In genomic region chr8:84641578-84642361, GRCm38 (mm10) we compare ENCODE assay signal across 18 mouse cellular contexts. TPM values are rescaled to one million over a fixed set of nuclear protein-coding genes. Genes with fewer than 3 reads are reported as not detected.
A peak's percentile ranks its signal among the peaks of the same experiment; 100 is the strongest.
DNase-seq lines count a peak whose midpoint lies in the region; ATAC-seq and TF ChIP-seq lines count a peak whose summit lies in the region.
"Had no signal": no experiment of that assay in that cellular context is flagged by ENCODE, and none has a peak within 500 bp of the region (broad histone marks: within the 10 kb centered on the region; RNA-seq: fewer than 3 reads in every experiment).

No protein-coding gene starts in this region.

- peaks cover 15% of the 10 kb centered on the region for H3K4me1 ChIP-seq in liver, adult 2 months (ENCODE audit: control insufficient read depth, insufficient read depth, low read length)
- H3K4me1 ChIP-seq in ES-Bruce4 (ENCODE audit: control insufficient read depth, insufficient read depth, low read length), result peaks cover 2% of the 10 kb centered on the region
- H3K4me1 ChIP-seq in midbrain, embryonic 15.5 days, result peaks cover 12% of the 10 kb centered on the region

- peak overlapping the region; percentile 72 for H3K27ac ChIP-seq in liver, adult 2 months (replicated peaks; ENCODE audit: insufficient read depth, low read depth, low read length)
- H3K27ac ChIP-seq in ES-Bruce4 (ENCODE audit: insufficient read depth, low read length), result peak overlapping the region; percentile 1
- no peak overlapping the region for H3K27ac ChIP-seq in midbrain, embryonic 15.5 days
- H3K27ac ChIP-seq: hindbrain, postnatal 0 days; neural tube, embryonic 13.5 days had no signal

- H3K9ac ChIP-seq in liver, adult 2 months (ENCODE audit: low read depth, low read length), result no peak overlapping the region
- peak overlapping the region; percentile 5 for H3K9ac ChIP-seq in ES-Bruce4 (ENCODE audit: low read depth, poor library complexity, severe bottlenecking)
- no peak overlapping the region for H3K9ac ChIP-seq in midbrain, embryonic 15.5 days
- H3K9ac ChIP-seq: forebrain, postnatal 0 days; neural tube, embryonic 13.5 days had no signal

- peak; percentile 37 for ATAC-seq in megakaryocyte progenitor cell, adult 5-6 weeks (replicated peaks; ENCODE audit: poor library complexity)
- no peak for ATAC-seq in frontal cortex, adult (ENCODE audit: low TSS enrichment)
- no peak for ATAC-seq in midbrain, embryonic 15.5 days (replicated peaks)
- ATAC-seq: forebrain, postnatal 0 days; hindbrain, postnatal 0 days; midbrain, embryonic 16.5 days had no signal

- WGBS in liver, adult 2 months, result 89% methylated on average over 1 of the region's 1 CpGs
- WGBS in midbrain, embryonic 15.5 days, result 84% methylated on average over 1 of the region's 1 CpGs

- H3K4me3 ChIP-seq in liver, adult 2 months (ENCODE audit: insufficient read depth, low read depth, low read length), result no peak overlapping the region
- no peak overlapping the region for H3K4me3 ChIP-seq in ES-Bruce4 (ENCODE audit: low read depth, low read length)
- no peak overlapping the region for H3K4me3 ChIP-seq in midbrain, embryonic 15.5 days
- H3K4me3 ChIP-seq: erythroblast, embryonic 14.5 days; neural tube, embryonic 13.5 days had no signal

- H3K9me3 ChIP-seq in ES-Bruce4 (replicated peaks; ENCODE audit: control insufficient read depth, insufficient read depth, low read length, poor library complexity, severe bottlenecking), result no peaks in the 10 kb centered on the region
- H3K9me3 ChIP-seq in midbrain, embryonic 15.5 days, result no peaks in the 10 kb centered on the region
- H3K9me3 ChIP-seq: G1E; neural tube, embryonic 13.5 days had no signal

- no peak overlapping the region for H3K4me2 ChIP-seq in midbrain, embryonic 15.5 days
- H3K4me2 ChIP-seq: neural tube, embryonic 13.5 days had no signal

- TF ChIP-seq EP300 in ES-Bruce4 (IDR thresholded peaks at IDR 0.05; ENCODE audit: insufficient read depth, low read depth, low read length), result no peak

- DNase-seq in liver, adult 2 months (ENCODE audit: extremely low read depth, low read depth, low spot score), result peak; percentile 36
- no peak for DNase-seq in liver
- DNase-seq in A20 (ENCODE audit: low read depth, low spot score), result peak; percentile 24
- DNase-seq: cerebellum, postnatal 14 days; forebrain, postnatal 0 days; gastrocnemius, postnatal 14 days; heart, postnatal 14 days; kidney, adult 8-10 months; lung, postnatal 36 days had no signal

- H3K79me2 ChIP-seq in liver, adult 2 months (ENCODE audit: control insufficient read depth, insufficient read depth, low read length), result no peaks in the 10 kb centered on the region

- no peaks in the 10 kb centered on the region for H3K27me3 ChIP-seq in liver, adult 2 months (ENCODE audit: control insufficient read depth, insufficient read depth, low read length)
- no peaks in the 10 kb centered on the region for H3K27me3 ChIP-seq in ES-Bruce4 (ENCODE audit: control insufficient read depth, insufficient read depth, low read length, poor library complexity, severe bottlenecking)
- no peaks in the 10 kb centered on the region for H3K27me3 ChIP-seq in midbrain, embryonic 15.5 days (replicated peaks)
- H3K27me3 ChIP-seq: neural tube, embryonic 13.5 days had no signal

- no peaks in the 10 kb centered on the region for H3K36me3 ChIP-seq in liver, adult 2 months (ENCODE audit: control insufficient read depth, insufficient read depth, low read length)
- no peaks in the 10 kb centered on the region for H3K36me3 ChIP-seq in ES-Bruce4 (ENCODE audit: control insufficient read depth, insufficient read depth, low read length, poor library complexity, severe bottlenecking)
- H3K36me3 ChIP-seq in midbrain, embryonic 15.5 days (replicated peaks), result no peaks in the 10 kb centered on the region
- H3K36me3 ChIP-seq: G1E; neural tube, embryonic 13.5 days had no signal

- no peak for TF ChIP-seq POLR2A in liver, adult 2 months (IDR thresholded peaks at IDR 0.05; ENCODE audit: extremely low read depth, insufficient read depth, low read length)
- no peak for TF ChIP-seq POLR2A in ES-Bruce4 (IDR thresholded peaks at IDR 0.05; ENCODE audit: insufficient read depth, low read length)

- TF ChIP-seq CTCF in liver, adult 2 months (IDR thresholded peaks at IDR 0.05; ENCODE audit: low read depth, low read length), result no peak
- TF ChIP-seq CTCF in ES-Bruce4 (IDR thresholded peaks at IDR 0.05; ENCODE audit: low read depth, low read length), result no peak

RNA-seq across cellular contexts. Expression of gene Ier2, which starts 20.9 kb away (rescaled TPM):
- total RNA-seq in liver, adult 2 months (2014; rRNA removed), result 13.1 and 15.6 TPM in 2 replicates
- 12.0 and 12.6 TPM in 2 replicates for polyA plus RNA-seq in liver, adult 2 months (2012; rRNA removed)
- 42.8 and 44.8 TPM in 2 replicates for polyA plus RNA-seq in ES-Bruce4 (2011; ENCODE audit: insufficient read depth, insufficient read length, low read depth, missing spikeins)
- 43.5 and 61.9 TPM in 2 replicates for total RNA-seq in megakaryocyte progenitor cell, adult 5-6 weeks (2015)
- total RNA-seq in megakaryocyte progenitor cell, adult 5-6 weeks (2017), result 34.4 and 49.8 TPM in 2 replicates
- polyA plus RNA-seq in midbrain, embryonic 15.5 days (2015; fragmentation: Nextera tagmentation; extraction: Ambion mirVana), result 16.9 and 17.8 TPM in 2 replicates

RNA-seq across cellular contexts. Expression of gene Trmt1, which starts 44.3 kb away (rescaled TPM):
- total RNA-seq in liver, adult 2 months (2014; rRNA removed), result 20.7 and 27.3 TPM in 2 replicates
- polyA plus RNA-seq in liver, adult 2 months (2012; rRNA removed), result 44.6 and 58.6 TPM in 2 replicates
- polyA plus RNA-seq in ES-Bruce4 (2011; ENCODE audit: insufficient read depth, insufficient read length, low read depth, missing spikeins), result 77.6 and 79.8 TPM in 2 replicates
- 56.0 and 64.4 TPM in 2 replicates for total RNA-seq in megakaryocyte progenitor cell, adult 5-6 weeks (2015)
- 82.2 and 84.4 TPM in 2 replicates for total RNA-seq in megakaryocyte progenitor cell, adult 5-6 weeks (2017)
- 63.3 and 66.7 TPM in 2 replicates for polyA plus RNA-seq in midbrain, embryonic 15.5 days (2015; fragmentation: Nextera tagmentation; extraction: Ambion mirVana)

RNA-seq across cellular contexts. Expression of gene Nacc1, which starts 45.9 kb away (rescaled TPM):
- total RNA-seq in liver, adult 2 months (2014; rRNA removed), result 5.3 and 8.0 TPM in 2 replicates
- 31.0 and 32.6 TPM in 2 replicates for polyA plus RNA-seq in liver, adult 2 months (2012; rRNA removed)
- 89.7 and 97.9 TPM in 2 replicates for polyA plus RNA-seq in ES-Bruce4 (2011; ENCODE audit: insufficient read depth, insufficient read length, low read depth, missing spikeins)
- 71.6 and 77.1 TPM in 2 replicates for total RNA-seq in megakaryocyte progenitor cell, adult 5-6 weeks (2015)
- 50.9 and 53.5 TPM in 2 replicates for total RNA-seq in megakaryocyte progenitor cell, adult 5-6 weeks (2017)
- 16.3 and 17.2 TPM in 2 replicates for polyA plus RNA-seq in midbrain, embryonic 15.5 days (2015; fragmentation: Nextera tagmentation; extraction: Ambion mirVana)

RNA-seq across cellular contexts. Expression of gene Lyl1, which starts 59.5 kb away (rescaled TPM):
- total RNA-seq in liver, adult 2 months (2014; rRNA removed), result 0.18 and 0.47 TPM in 2 replicates
- polyA plus RNA-seq in liver, adult 2 months (2012; rRNA removed), result 0.71 and 1.3 TPM in 2 replicates
- polyA plus RNA-seq in ES-Bruce4 (2011; ENCODE audit: insufficient read depth, insufficient read length, low read depth, missing spikeins), result not detected in 2 replicates
- 56.3 and 72.0 TPM in 2 replicates for total RNA-seq in megakaryocyte progenitor cell, adult 5-6 weeks (2015)
- total RNA-seq in megakaryocyte progenitor cell, adult 5-6 weeks (2017), result 58.0 and 65.6 TPM in 2 replicates
- 3.4 and 4.2 TPM in 2 replicates for polyA plus RNA-seq in midbrain, embryonic 15.5 days (2015; fragmentation: Nextera tagmentation; extraction: Ambion mirVana)
